Comparison of ENCODE assay signal across 22 mouse cellular contexts in genomic region chr9:87524890-87525684, GRCm38 (mm10).
DNase-seq lines count a peak whose midpoint lies in the region; ATAC-seq and TF ChIP-seq lines count a peak whose summit lies in the region.
"Had no signal": no experiment of that assay in that cellular context is flagged by ENCODE, and none has a peak within 500 bp of the region (broad histone marks: within the 10 kb centered on the region; RNA-seq: fewer than 3 reads in every experiment).

No protein-coding gene starts in this region.

- ATAC-seq in kidney, embryonic 15.5 days (replicated peaks; ENCODE audit: low FRiP score): peak; percentile 66; the same call in 1 of the 2 replicates
- ATAC-seq in kidney, postnatal 0 days (replicated peaks; ENCODE audit: low FRiP score, low read depth): no peak
- ATAC-seq in midbrain, embryonic 14.5 days (ENCODE audit: low FRiP score, low TSS enrichment): no peak
- ATAC-seq in midbrain, embryonic 13.5 days: no peak
- ATAC-seq: forebrain, embryonic 14.5 days had no signal

- no peaks in the 10 kb centered on the region for H3K27me3 ChIP-seq in kidney, embryonic 15.5 days
- H3K27me3 ChIP-seq in kidney, postnatal 0 days (ENCODE audit: insufficient read depth, low read length): no peaks in the 10 kb centered on the region
- H3K27me3 ChIP-seq in midbrain, embryonic 14.5 days (ENCODE audit: control insufficient read depth, insufficient read depth, low read length): no peaks in the 10 kb centered on the region
- H3K27me3 ChIP-seq in midbrain, embryonic 13.5 days: no peaks in the 10 kb centered on the region
- H3K27me3 ChIP-seq: embryonic facial prominence, embryonic 13.5 days; embryonic facial prominence, embryonic 15.5 days; forebrain, embryonic 12.5 days had no signal

- no peaks in the 10 kb centered on the region for H3K36me3 ChIP-seq in kidney, embryonic 15.5 days
- no peaks in the 10 kb centered on the region for H3K36me3 ChIP-seq in kidney, postnatal 0 days (ENCODE audit: insufficient read depth, low read length)
- H3K36me3 ChIP-seq in midbrain, embryonic 14.5 days (ENCODE audit: control insufficient read depth, insufficient read depth, low read length): no peaks in the 10 kb centered on the region
- H3K36me3 ChIP-seq in midbrain, embryonic 13.5 days: no peaks in the 10 kb centered on the region
- H3K36me3 ChIP-seq: embryonic facial prominence, embryonic 13.5 days; embryonic facial prominence, embryonic 15.5 days; forebrain, embryonic 10.5 days; forebrain, embryonic 12.5 days had no signal

- WGBS in kidney, embryonic 15.5 days: 40% methylated on average over 5 of the region's 5 CpGs
- 41% methylated on average over 5 of the region's 5 CpGs for WGBS in kidney, postnatal 0 days
- WGBS in midbrain, embryonic 14.5 days: 85% methylated on average over 5 of the region's 5 CpGs
- 85% methylated on average over 5 of the region's 5 CpGs for WGBS in midbrain, embryonic 13.5 days

- no peak overlapping the region for H3K4me2 ChIP-seq in kidney, embryonic 15.5 days
- no peak overlapping the region for H3K4me2 ChIP-seq in kidney, postnatal 0 days (ENCODE audit: low read length)
- H3K4me2 ChIP-seq in midbrain, embryonic 14.5 days (ENCODE audit: low read length): no peak overlapping the region
- H3K4me2 ChIP-seq in midbrain, embryonic 13.5 days (replicated peaks): no peak overlapping the region
- H3K4me2 ChIP-seq: embryonic facial prominence, embryonic 13.5 days; embryonic facial prominence, embryonic 15.5 days; forebrain, embryonic 12.5 days had no signal

- DNase-seq in kidney, postnatal 25 days: no peak
- peak; percentile 60 for DNase-seq in kidney, postnatal 0 days (ENCODE audit: low spot score)
- DNase-seq in kidney, postnatal 10 days: no peak
- peak; percentile 0 for DNase-seq in midbrain, embryonic 14.5 days
- DNase-seq: adrenal gland, adult 2 months; adrenal gland, postnatal 10 days; adrenal gland, postnatal 25 days; cerebellum, adult 11 months; cerebellum, adult 18-20 months; cerebellum, adult 8-10 months; cerebellum, adult 9-11 months; cerebellum, postnatal 14 days; cerebellum, postnatal 36 days; embryo, embryonic 11 days had no signal

- H3K27ac ChIP-seq in kidney, embryonic 15.5 days: no peak overlapping the region
- H3K27ac ChIP-seq in kidney, postnatal 0 days: no peak overlapping the region
- H3K27ac ChIP-seq in midbrain, embryonic 14.5 days (replicated peaks; ENCODE audit: low read depth, low read length): no peak overlapping the region
- no peak overlapping the region for H3K27ac ChIP-seq in midbrain, embryonic 13.5 days
- H3K27ac ChIP-seq: embryonic facial prominence, embryonic 13.5 days; embryonic facial prominence, embryonic 15.5 days; forebrain, embryonic 10.5 days; forebrain, embryonic 12.5 days had no signal

- H3K4me1 ChIP-seq in kidney, embryonic 15.5 days: no peaks in the 10 kb centered on the region
- H3K4me1 ChIP-seq in kidney, postnatal 0 days (replicated peaks; ENCODE audit: insufficient read depth, low read length): no peaks in the 10 kb centered on the region
- no peaks in the 10 kb centered on the region for H3K4me1 ChIP-seq in midbrain, embryonic 14.5 days (ENCODE audit: control insufficient read depth, insufficient read depth, low read length)
- no peaks in the 10 kb centered on the region for H3K4me1 ChIP-seq in midbrain, embryonic 13.5 days (replicated peaks)
- H3K4me1 ChIP-seq: embryonic facial prominence, embryonic 13.5 days; embryonic facial prominence, embryonic 15.5 days; forebrain, embryonic 10.5 days; forebrain, embryonic 12.5 days had no signal

- H3K9ac ChIP-seq in kidney, embryonic 15.5 days: no peak overlapping the region
- no peak overlapping the region for H3K9ac ChIP-seq in kidney, postnatal 0 days (ENCODE audit: low read depth, low read length)
- no peak overlapping the region for H3K9ac ChIP-seq in midbrain, embryonic 14.5 days (replicated peaks; ENCODE audit: low read length)
- no peak overlapping the region for H3K9ac ChIP-seq in midbrain, embryonic 13.5 days (replicated peaks)
- H3K9ac ChIP-seq: embryonic facial prominence, embryonic 13.5 days; embryonic facial prominence, embryonic 15.5 days; forebrain, embryonic 12.5 days had no signal

- H3K4me3 ChIP-seq in kidney, embryonic 15.5 days (replicated peaks): no peak overlapping the region
- no peak overlapping the region for H3K4me3 ChIP-seq in kidney, postnatal 0 days (replicated peaks; ENCODE audit: low read depth, low read length)
- no peak overlapping the region for H3K4me3 ChIP-seq in midbrain, embryonic 14.5 days (replicated peaks; ENCODE audit: low read depth, low read length)
- H3K4me3 ChIP-seq in midbrain, embryonic 13.5 days (replicated peaks): no peak overlapping the region
- H3K4me3 ChIP-seq: embryonic facial prominence, embryonic 13.5 days; embryonic facial prominence, embryonic 15.5 days; erythroblast, embryonic 14.5 days; forebrain, embryonic 10.5 days; forebrain, embryonic 12.5 days had no signal

- no peaks in the 10 kb centered on the region for H3K9me3 ChIP-seq in kidney, embryonic 15.5 days (replicated peaks)
- no peaks in the 10 kb centered on the region for H3K9me3 ChIP-seq in kidney, postnatal 0 days (replicated peaks; ENCODE audit: low read length)
- no peaks in the 10 kb centered on the region for H3K9me3 ChIP-seq in midbrain, embryonic 14.5 days (ENCODE audit: control insufficient read depth, low read length)
- no peaks in the 10 kb centered on the region for H3K9me3 ChIP-seq in midbrain, embryonic 13.5 days
- H3K9me3 ChIP-seq: embryonic facial prominence, embryonic 13.5 days; embryonic facial prominence, embryonic 15.5 days; forebrain, embryonic 10.5 days; forebrain, embryonic 12.5 days had no signal

- TF ChIP-seq CTCF in kidney, postnatal 0 days (IDR thresholded peaks at IDR 0.05; ENCODE audit: low read depth): no peak

Comparison
In these comparisons a context has a peak if more than half of its experiments do, and no peak if none do; other contexts are left out.
1. DNase-seq: peak in kidney, postnatal 0 days (single experiment) and midbrain, embryonic 14.5 days (single experiment); none in kidney, postnatal 25 days (0 of 2) and kidney, postnatal 10 days (single experiment).